Mouse (Mus musculus) kidney, embryonic 14.5 days (tissue): ENCODE measurements around the gene Pgpep1. TPM values are rescaled to one million over a fixed set of nuclear protein-coding genes. Genes with fewer than 3 reads are reported as not detected.

ENCODE experiments used
- ATAC-seq: fragments of 200-750 bp; cut with Nextera tagmentation; 2 replicates; pipeline ENCODE4 v1.8.0; 2017; ENCODE audit warnings: moderate number of reproducible peaks, mild to moderate bottlenecking, moderate TSS enrichment, moderate library complexity; ENCODE audit not compliant: low FRiP score, low TSS enrichment
- H3K27ac ChIP-seq: fragments of 300-500 bp; sonication (generic); 2 replicates; pipeline ENCODE4 v1.5.1; 2014; ENCODE audit warnings: low read depth, mild to moderate bottlenecking, low read length, moderate library complexity, mixed read lengths
- H3K27me3 ChIP-seq: fragments of 300-500 bp; sonication (generic); 2 replicates; pipeline ENCODE4 v1.6.1; 2014; ENCODE audit warnings: mild to moderate bottlenecking, low read length; ENCODE audit not compliant: control insufficient read depth, insufficient read depth
- H3K36me3 ChIP-seq: fragments of 300-500 bp; sonication (generic); 2 replicates; pipeline ENCODE4 v1.6.1; 2014; ENCODE audit warnings: low read length, mixed read lengths; ENCODE audit not compliant: control insufficient read depth, insufficient read depth
- H3K4me1 ChIP-seq: fragments of 300-500 bp; sonication (generic); 2 replicates; pipeline ENCODE4 v1.6.1; 2014; ENCODE audit warnings: low read length, mixed read lengths; ENCODE audit not compliant: control insufficient read depth, insufficient read depth
- H3K4me2 ChIP-seq: fragments of 300-500 bp; sonication (generic); replicated peaks from 2 replicates; pipeline ENCODE4 v1.6.1; 2014; ENCODE audit warnings: low read depth, mild to moderate bottlenecking, low read length
- H3K4me3 ChIP-seq: fragments of 300-500 bp; sonication (generic); 2 replicates; pipeline ENCODE4 v1.5.1; 2014; ENCODE audit warnings: mild to moderate bottlenecking, low read length
- H3K9ac ChIP-seq: fragments of 300-500 bp; sonication (generic); 2 replicates; pipeline ENCODE4 v1.6.1; 2014; ENCODE audit warnings: low read depth, mild to moderate bottlenecking, low read length, moderate library complexity
- H3K9me3 ChIP-seq: fragments of 300-500 bp; sonication (generic); 2 replicates; pipeline ENCODE4 v1.6.1; 2016; ENCODE audit warnings: low read length; ENCODE audit not compliant: control insufficient read depth
- WGBS: fragments of 180-500 bp; shearing (Covaris S2); extraction: QIAGEN DNeasy Blood & Tissue Kit; methylation state at CpG from one replicate; pipeline ENCODE4 v1.1.7; 2014; 5-methylcytosine and 5-hydroxymethylcytosine counted together
- polyA plus RNA-seq: library from polyadenylated mRNA; unstranded; fragments of >200 nt; fragmentation: Nextera tagmentation; extraction: Ambion mirVana; gene quantifications from 2 replicates; pipeline ENCODE4 v1.2.1, GENCODE M21; 2014

Gene Pgpep1
- polyA plus RNA-seq, 1 experiment from 2014 or later, result 62.2 TPM

DNA sequence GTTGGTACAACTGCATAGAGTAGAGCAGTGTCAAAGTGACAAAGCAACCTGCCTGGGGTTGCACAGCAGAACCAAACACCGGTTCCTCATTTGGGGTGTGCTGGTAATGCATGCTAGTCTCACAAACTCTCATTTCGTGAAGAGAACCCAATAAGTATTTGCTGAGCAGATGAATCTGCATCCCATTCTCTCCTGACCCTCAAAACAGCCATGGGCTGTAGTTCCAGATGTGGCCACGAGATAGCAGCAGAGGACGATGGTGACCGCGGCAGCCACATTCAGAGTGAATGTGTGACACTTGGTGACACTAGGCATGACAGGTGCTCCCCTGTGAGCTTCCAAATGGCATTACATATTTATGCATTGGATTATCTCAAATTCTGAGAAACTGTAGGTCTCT is 48.3 kb downstream of the Pgpep1 start:
- no peak for ATAC-seq
- Histone ChIP-seq H3K36me3 (no peaks in the 10 kb centered on the region), H3K4me1 (peaks cover 27% of the 10 kb centered on the region)

DNA sequence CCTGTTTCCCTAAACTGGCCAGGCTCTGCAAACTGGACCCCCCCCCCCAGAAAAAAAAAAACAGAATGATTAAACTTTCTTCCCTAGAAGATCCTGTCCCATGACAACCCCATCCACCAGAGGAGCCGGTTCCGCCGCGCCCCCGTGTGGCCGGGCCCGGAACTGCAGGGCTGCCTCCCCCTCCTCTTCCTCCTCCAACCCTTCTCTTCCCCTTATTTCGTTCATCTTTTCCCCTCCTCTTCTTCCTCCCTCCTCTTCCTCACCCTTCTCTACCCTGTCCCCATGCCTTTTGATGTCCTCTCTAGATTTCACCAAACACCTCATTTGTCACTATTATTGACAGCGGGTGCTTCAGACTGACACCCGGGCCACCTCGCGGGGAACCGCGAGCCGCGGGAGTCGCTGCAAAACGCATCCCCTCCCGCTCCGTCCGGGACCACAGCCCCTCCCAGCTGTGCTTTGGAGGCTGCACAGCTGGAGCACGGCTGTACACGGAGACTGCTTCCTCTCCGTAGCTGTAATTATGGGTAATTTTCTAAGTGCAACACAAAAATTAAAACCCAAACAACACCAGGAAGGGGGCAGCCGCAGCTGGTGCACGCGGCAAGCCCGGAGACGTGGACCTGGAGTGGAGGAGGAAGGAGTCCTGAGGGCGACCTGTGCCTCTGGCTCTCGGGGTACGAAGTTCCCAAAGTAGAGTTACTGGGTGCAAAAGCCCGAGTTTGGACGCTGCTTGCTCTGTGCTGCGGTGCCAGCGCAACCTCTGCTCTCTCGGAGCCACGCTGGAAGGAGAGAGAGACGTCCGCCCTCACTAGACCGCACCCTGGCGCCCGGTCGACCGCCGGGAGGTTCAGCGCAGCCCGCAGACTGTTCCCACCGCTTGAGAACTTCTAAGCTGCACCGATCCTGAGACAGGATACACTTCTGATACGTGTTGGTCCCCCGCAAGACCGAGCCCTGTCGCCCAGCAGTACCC is 49.1 kb downstream of the Pgpep1 start:
- H3K4me3 ChIP-seq, result peak overlapping the region; percentile 50
- H3K27me3 ChIP-seq, result no peaks in the 10 kb centered on the region
- under 1% methylated on average over 54 of the region's 54 CpGs for WGBS
- H3K27ac ChIP-seq, result peak overlapping the region; percentile 97
- peak overlapping the region; percentile 99 for H3K4me2 ChIP-seq
- peak overlapping the region; percentile 63 for H3K9ac ChIP-seq
- H3K36me3 ChIP-seq, result no peaks in the 10 kb centered on the region
- H3K4me1 ChIP-seq, result peaks cover 34% of the 10 kb centered on the region
- no peak for ATAC-seq
- H3K9me3 ChIP-seq, result no peaks in the 10 kb centered on the region

More for the DNA sequence above, 48.3 kb downstream of the Pgpep1 start:
- no peaks in the 10 kb centered on the region for H3K27me3 ChIP-seq
- H3K9ac ChIP-seq, result peak overlapping the region; percentile 63
- no peaks in the 10 kb centered on the region for H3K9me3 ChIP-seq
- peak overlapping the region; percentile 99 for H3K4me2 ChIP-seq
- peak overlapping the region; percentile 71 for H3K27ac ChIP-seq
- H3K4me3 ChIP-seq, result peak overlapping the region; percentile 50
- WGBS, result under 1% methylated on average over 6 of the region's 6 CpGs

DNA sequence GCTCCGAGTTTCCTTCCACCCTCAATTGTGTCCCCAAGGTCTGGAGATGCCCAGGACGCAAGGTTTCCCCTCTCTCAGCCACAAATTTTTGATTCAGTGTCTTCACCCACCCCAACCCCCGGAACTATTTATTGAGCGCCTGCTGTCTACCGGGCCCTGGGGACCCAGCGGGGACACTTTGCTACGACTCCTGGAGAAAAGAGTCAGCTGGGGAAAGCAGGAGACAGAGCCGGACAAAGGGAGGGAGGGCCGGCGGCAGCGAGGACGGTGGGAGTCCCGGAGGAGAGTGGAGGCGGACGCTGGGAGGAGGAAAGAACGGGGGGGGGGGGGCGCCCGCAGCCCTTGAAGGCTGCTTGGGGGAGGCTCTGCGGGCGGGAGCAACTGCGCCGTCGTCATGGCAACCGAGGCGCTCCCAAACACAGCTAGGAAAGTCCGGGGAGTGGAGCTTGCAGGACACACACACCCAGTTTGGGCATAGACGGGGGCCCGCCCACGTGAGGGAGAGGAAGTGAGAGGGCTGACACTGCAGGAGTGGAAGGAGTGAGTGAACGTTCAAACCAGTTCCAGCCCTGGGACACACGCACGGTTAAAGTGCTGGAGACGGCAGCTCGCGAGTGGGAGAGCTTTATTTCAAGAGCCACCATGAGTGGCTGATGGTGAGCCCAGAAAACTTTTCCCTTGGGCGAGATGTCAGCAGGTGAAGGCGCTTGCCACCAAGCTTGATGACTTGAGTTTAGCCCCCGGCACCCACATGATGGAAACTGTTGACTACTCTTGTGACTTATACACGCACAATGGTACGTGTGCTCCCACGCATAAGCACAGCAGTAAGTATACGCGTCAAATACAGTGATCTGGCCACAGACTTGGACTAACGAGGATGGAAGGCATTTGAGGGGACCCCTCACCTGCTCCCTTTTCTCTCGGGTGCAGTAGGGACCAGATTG is 50.1 kb downstream of the Pgpep1 start:
- H3K9ac ChIP-seq, result peak overlapping the region; percentile 56
- peak overlapping the region; percentile 99 for H3K4me2 ChIP-seq
- H3K4me3 ChIP-seq, result peak overlapping the region; percentile 50
- H3K9me3 ChIP-seq, result no peaks in the 10 kb centered on the region
- peak overlapping the region; percentile 97 for H3K27ac ChIP-seq
- peaks cover 34% of the 10 kb centered on the region for H3K4me1 ChIP-seq
- peak; percentile 64 for ATAC-seq
- no peaks in the 10 kb centered on the region for H3K36me3 ChIP-seq
- WGBS, result 2% methylated on average over 32 of the region's 45 CpGs
- no peaks in the 10 kb centered on the region for H3K27me3 ChIP-seq

DNA sequence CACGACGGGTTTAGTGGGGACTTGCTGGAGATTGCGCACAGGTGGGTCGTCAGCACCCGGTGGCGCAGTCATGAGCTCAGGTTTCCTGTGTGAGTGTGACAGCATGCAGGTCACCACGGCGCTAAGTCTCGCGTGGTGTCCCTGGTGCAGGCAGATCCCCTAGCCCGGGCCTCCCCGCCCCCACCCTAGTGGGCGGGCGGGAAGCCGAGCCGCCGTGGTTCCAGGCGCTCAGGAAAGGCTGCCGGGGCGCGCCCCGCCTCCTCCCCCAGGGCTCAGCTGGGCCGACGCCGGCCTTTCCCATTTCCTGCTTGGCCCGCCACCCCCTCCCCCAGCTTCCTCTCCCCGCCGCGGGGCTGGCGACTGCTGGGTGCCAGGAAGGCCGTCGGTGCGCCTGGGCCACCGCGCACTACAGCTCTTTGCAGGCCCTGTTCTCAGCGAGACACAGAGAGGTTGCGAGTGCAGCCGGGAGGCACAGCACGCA is 50.8 kb downstream of the Pgpep1 start:
- ATAC-seq, result peak; percentile 74
- H3K4me1 ChIP-seq, result peaks cover 34% of the 10 kb centered on the region
- under 1% methylated on average over 31 of the region's 39 CpGs for WGBS

DNA sequence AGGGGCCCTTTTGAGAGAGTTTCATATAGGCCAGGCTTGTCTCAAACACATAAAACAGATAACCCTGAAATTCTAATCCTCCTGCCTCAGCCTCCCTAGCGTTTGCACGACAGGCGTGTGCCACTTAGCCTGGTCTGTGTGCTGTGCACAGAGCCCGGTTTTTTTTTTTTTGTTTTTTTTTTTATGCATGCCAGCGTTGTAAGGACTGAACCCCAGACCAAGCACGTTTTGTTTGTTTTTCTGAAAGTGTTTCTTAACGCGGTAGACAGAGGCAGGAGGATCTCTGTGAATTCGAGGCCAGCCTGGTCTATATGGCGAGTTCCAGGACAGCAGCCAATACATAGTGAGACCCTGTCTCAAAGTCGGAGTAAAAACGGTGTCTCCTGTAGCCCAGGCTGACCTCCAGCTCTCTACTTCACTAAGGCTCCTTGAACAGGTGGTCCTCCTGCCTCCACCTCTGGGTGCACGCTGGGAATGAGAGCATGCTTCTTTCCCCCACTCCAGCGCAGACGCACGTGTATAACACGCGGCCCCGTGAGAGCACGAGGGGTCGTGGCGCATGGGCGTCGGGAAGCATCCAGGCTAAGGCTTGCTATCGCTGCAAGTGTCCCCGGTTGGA is 51.3 kb downstream of the Pgpep1 start, which contains the start of gene Ssbp4:
Gene Ssbp4, minus strand, starts transcription at position 124 of the 619 bp plus-strand sequence.
- Histone ChIP-seq H3K4me1 (peaks cover 37% of the 10 kb centered on the region), H3K27ac (peak within 1 kb of the TSS; percentile 97), H3K27me3 (no peaks in the 10 kb centered on the region), H3K36me3 (peaks cover 5% of the 10 kb centered on the region; the same call in 1 of the 2 replicates), H3K9me3 (no peaks in the 10 kb centered on the region), H3K4me2 (peak within 1 kb of the TSS; percentile 99), H3K9ac (peak within 1 kb of the TSS; percentile 91), H3K4me3 (peak within 1 kb of the TSS; percentile 85)
- no peak; the same call in 1 of the 2 replicates for ATAC-seq
- 5% methylated on average over 26 of the region's 26 CpGs for WGBS

More for the DNA sequence above, 50.8 kb downstream of the Pgpep1 start:
- Histone ChIP-seq H3K4me2 (peak overlapping the region; percentile 99), H3K4me3 (peak overlapping the region; percentile 50), H3K36me3 (peaks cover 5% of the 10 kb centered on the region; the same call in 1 of the 2 replicates), H3K27ac (peak overlapping the region; percentile 97), H3K27me3 (no peaks in the 10 kb centered on the region), H3K9ac (peak overlapping the region; percentile 56), H3K9me3 (no peaks in the 10 kb centered on the region)

DNA sequence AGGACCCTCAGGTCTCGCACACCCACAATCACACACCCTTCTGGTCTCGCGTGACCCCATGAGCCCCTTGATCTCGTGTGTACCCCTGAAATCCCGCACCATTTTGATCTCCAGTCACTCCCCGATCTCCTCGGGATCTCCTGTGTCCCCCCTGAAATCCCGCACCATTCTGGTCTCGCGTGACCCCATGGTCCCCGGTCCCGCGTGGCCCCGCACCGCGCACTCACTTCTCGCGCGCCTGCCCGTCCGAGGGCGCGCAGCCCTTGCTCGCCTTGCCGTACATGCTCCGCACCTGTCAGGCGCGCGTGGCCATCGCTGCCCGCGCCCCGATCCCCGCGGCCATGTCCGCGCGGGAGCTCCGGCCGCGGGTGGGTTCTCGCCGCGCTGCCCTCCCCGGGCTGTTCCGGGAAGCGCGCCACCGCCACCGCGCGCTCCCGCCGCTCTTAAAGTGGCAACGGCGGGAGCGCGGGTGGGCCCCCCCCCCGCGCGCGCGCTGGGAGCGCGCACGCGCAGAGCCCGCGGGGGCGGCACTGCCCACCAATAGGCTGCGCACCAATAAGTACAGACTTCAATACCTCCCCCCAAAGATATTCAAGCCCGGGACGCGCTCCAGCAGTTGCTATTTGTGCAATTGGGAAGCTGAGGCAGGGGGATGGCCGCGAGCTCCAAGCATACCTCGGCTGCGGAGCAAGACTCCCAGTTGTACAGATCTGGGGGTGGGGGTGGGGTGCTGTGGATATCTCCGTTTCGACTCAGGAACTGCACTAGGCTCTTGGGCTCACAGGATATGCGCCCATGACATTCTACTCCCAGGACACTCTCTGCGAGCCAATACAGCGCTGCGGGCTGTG is 52.1 kb downstream of the Pgpep1 start:
- Histone ChIP-seq H3K4me3 (peak overlapping the region; percentile 85), H3K9ac (peak overlapping the region; percentile 91), H3K4me2 (peak overlapping the region; percentile 99), H3K36me3 (peaks cover 5% of the 10 kb centered on the region; the same call in 1 of the 2 replicates), H3K9me3 (no peaks in the 10 kb centered on the region), H3K27me3 (no peaks in the 10 kb centered on the region), H3K4me1 (peaks cover 37% of the 10 kb centered on the region), H3K27ac (peak overlapping the region; percentile 97)
- WGBS, result 1% methylated on average over 84 of the region's 84 CpGs
- no peak for ATAC-seq

DNA sequence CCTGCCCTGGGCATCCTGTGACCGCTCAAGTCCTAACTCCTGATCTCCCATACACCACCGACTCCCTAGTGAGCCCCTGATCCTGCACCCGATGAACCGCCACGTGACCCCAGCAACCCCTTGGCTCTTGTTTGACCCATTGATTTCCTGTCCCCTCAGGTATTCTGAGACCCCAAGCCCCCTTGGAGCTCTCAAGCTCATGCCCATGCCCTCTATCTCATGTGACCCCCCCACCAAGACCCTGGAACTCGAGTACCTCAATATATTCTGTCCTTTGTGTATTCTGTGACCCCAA is 52.6 kb downstream of the Pgpep1 start:
- Histone ChIP-seq H3K9me3 (no peaks in the 10 kb centered on the region; the same call in 1 of the 2 replicates), H3K27ac (peak overlapping the region; percentile 97), H3K36me3 (peaks cover 8% of the 10 kb centered on the region; the same call in 1 of the 2 replicates), H3K4me2 (peak overlapping the region; percentile 99), H3K27me3 (no peaks in the 10 kb centered on the region), H3K4me1 (peaks cover 37% of the 10 kb centered on the region), H3K9ac (peak overlapping the region; percentile 91), H3K4me3 (peak overlapping the region; percentile 85)
- ATAC-seq, result no peak
- 17% methylated on average over 6 of the region's 6 CpGs for WGBS
